Mouse (Mus musculus): Measurements from ENCODE around the gene Chchd6.

- TF ChIP-seq CTCF (IDR thresholded peaks at IDR 0.05; ENCODE audit: borderline replicate concordance, control insufficient read depth, extremely low read depth, insufficient read depth, low read length, poor library complexity) (no peak), POLR2A (IDR thresholded peaks at IDR 0.05; ENCODE audit: control insufficient read depth, extremely low read depth, insufficient read depth, low read length, poor library complexity) (no peak)
Observed at GRCm38 (mm10) chr6:89350037-89350515, 245.4 kb downstream of the Chchd6 start.
